Comparison of ENCODE assay signal across 17 mouse cellular contexts in genomic region chr9:29519181-29519580, GRCm38 (mm10).
"Had no signal": no experiment of that assay in that cellular context is flagged by ENCODE, and none has a peak within 500 bp of the region (broad histone marks: within the 10 kb centered on the region; RNA-seq: fewer than 3 reads in every experiment).

No protein-coding gene starts in this region.

- H3K9ac ChIP-seq: kidney, embryonic 15.5 days; liver, embryonic 15.5 days; lung, embryonic 14.5 days; midbrain, embryonic 12.5 days; neural tube, embryonic 15.5 days; stomach, embryonic 15.5 days had no signal

- ATAC-seq: intestine, embryonic 16.5 days had no signal

- H3K9me3 ChIP-seq: kidney, embryonic 15.5 days; limb, embryonic 10.5 days; liver, embryonic 15.5 days; midbrain, embryonic 12.5 days; neural tube, embryonic 15.5 days; stomach, embryonic 15.5 days had no signal

- H3K27ac ChIP-seq: kidney, embryonic 15.5 days; limb, embryonic 10.5 days; liver, embryonic 15.5 days; midbrain, embryonic 12.5 days; neural tube, embryonic 15.5 days; stomach, embryonic 15.5 days had no signal

- DNase-seq: kidney, adult 2 months; kidney, postnatal 25 days; lung, embryonic 14.5 days; lung, postnatal 10 days; lung, postnatal 4 days; right cerebral cortex, adult 18-20 months; spleen, adult 18-20 months; thymus, adult 2 months; thymus, postnatal 25 days had no signal

- H3K4me3 ChIP-seq: kidney, embryonic 15.5 days; limb, embryonic 10.5 days; liver, embryonic 15.5 days; midbrain, embryonic 12.5 days; neural tube, embryonic 15.5 days; stomach, embryonic 15.5 days had no signal

- H3K36me3 ChIP-seq: kidney, embryonic 15.5 days; limb, embryonic 10.5 days; liver, embryonic 15.5 days; midbrain, embryonic 12.5 days; neural tube, embryonic 15.5 days; stomach, embryonic 15.5 days had no signal

- H3K4me2 ChIP-seq: kidney, embryonic 15.5 days; liver, embryonic 11.5 days; liver, embryonic 15.5 days; lung, embryonic 14.5 days; midbrain, embryonic 12.5 days; neural tube, embryonic 15.5 days; stomach, embryonic 15.5 days had no signal

- H3K27me3 ChIP-seq: kidney, embryonic 15.5 days; liver, embryonic 15.5 days; neural tube, embryonic 15.5 days; stomach, embryonic 15.5 days had no signal

- H3K4me1 ChIP-seq: liver, embryonic 15.5 days; stomach, embryonic 15.5 days had no signal
